Mouse (Mus musculus): ENCODE measurements around the gene Lima1.
"Not testable (repeated sequence)": the region's sequence is repeated elsewhere in the genome, so short reads cannot be mapped to it uniquely, and the experiment has no call there.

Gene Lima1

GRCm38 (mm10) chr15:99801885-99802572, 73.2 kb downstream of the Lima1 start:
- DNase-seq, result peak; percentile 59 to 60

DNA sequence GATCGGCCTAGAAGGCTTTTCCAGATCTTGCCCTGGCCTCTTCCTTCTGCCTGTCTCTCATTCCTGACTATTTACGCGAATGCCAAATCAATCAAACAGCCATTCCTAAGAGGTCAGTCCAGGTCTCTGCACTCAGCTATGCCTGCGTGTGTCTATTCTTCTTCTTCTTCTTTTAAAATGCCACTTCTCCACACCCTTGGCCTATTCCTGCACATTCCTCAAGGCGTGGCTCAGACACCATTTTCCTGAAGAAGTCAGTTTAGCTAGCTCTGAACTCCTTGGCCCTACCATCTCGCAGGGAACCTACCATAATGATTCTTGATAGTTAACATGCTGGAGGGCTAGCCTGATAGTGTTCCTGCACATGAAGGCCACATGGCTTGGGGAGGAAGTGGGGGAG, 75.5 kb downstream of the Lima1 start:
- no peak for DNase-seq

DNA sequence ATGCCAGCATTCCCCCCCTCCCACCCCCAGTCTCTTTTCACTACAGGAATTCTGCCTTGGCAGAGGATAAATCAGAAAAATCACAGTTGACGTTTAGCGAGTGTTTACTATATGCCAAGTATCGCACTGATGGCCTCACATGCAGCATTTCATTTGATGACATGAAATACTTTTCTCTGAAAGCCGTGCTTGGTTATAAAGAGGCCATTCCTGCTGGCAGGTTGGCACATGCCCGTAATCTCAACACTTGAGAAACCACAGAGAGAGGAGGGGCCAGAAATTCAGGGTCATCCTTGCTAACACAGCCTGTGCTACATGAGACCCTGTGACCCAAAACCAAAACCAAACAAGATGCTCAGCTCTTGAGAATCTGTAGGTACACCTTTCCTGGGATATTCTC, 77.4 kb downstream of the Lima1 start:
- DNase-seq, result no peak

- DNase-seq, result no peak
These were observed 78.5 kb downstream of the Lima1 start for GRCm38 (mm10) chr15:99796735-99797134.

- DNase-seq, result peak; percentile 44 to 46
These were observed 79.2 kb downstream of the Lima1 start for GRCm38 (mm10) chr15:99796066-99796465.

- no peak for DNase-seq
These were observed 82.9 kb downstream of the Lima1 start for GRCm38 (mm10) chr15:99792221-99792815.

DNA sequence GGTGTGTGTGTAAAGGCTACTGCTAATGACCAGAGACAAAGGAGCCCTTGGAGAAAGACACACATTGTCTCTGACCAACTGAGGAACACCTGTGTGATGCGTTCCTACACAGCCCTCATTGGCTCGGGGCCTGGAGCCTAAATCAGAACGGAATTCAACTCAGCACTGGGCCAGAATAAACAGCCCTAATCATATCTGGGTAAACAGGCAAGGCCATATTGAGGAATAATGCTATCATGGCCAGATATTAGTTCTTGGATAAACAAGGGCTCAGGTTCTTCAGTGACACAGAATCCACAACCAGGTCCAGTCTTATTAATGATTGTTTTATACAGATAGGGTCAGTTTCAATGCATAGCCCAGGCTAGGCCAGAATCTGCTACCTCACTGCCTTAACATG, 84.3 kb downstream of the Lima1 start:
- DNase-seq, result no peak

- DNase-seq, result no peak
These were observed 84.8 kb downstream of the Lima1 start for GRCm38 (mm10) chr15:99790464-99790863.

- DNase-seq, result peak; percentile 31 to 51
These were observed 87.6 kb downstream of the Lima1 start for GRCm38 (mm10) chr15:99787625-99788120.

- no peak for DNase-seq
These were observed 96.5 kb downstream of the Lima1 start for GRCm38 (mm10) chr15:99778677-99779335.

- DNase-seq, result peak; percentile 63 to 75
These were observed 97.1 kb downstream of the Lima1 start for GRCm38 (mm10) chr15:99778148-99778547.

DNA sequence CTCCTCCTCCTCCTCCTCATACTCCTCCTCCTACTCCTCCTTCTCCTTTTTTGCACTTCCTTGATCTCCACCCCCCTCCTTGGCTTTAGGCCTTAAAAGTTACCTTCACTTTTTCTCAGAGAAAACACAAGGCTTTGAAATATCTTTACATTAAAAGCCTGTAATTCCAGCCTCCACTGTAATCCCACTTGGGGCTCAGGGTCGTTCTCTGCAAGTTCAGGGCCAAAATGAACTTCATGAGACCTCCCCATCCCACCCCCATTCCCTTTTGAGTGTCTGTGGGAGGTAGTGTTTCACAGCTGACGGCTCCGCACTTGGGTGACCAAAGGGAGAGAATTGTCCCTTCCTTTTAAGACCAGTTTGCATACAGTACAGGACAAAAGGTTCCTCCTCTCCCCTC, 102.3 kb downstream of the Lima1 start:
- no peak for DNase-seq

- not testable (repeated sequence) for DNase-seq
These were observed 102.6 kb downstream of the Lima1 start, which contains the start of gene Cers5 for GRCm38 (mm10) chr15:99772881-99772924. TSS of gene Cers5 (minus strand) at chr15:99772885.

DNA sequence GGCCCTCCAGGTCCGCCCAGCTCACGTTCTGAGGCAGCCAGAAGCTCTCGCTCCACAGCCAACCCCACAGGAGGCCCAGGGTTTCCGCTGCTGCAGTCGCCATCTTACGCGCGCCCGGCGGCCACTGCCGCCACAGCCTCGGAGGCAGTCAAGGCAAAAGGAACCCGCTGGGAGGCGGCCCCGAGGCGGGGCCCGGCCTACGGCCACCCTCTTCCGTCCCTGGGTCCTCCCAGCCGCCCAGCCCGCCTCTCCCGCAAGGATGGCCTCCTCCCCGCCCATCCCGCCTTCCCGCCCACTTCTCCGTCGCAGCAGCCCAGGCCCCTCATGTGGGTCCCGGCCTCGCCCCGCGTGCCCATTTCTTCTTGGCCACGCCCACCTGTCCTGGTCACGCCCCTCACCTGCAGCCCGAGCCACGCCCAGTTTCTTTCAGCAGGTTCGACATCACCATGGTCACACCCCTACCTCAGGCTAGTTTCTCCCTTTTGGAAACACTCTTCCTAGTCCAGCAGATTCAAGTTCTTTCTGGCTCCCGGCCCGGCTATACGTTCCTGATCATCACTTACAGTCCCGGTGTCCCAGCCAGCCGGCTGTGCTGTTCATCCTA, 102.9 kb downstream of the Lima1 start:
- peak; percentile 83 to 91 for DNase-seq

DNA sequence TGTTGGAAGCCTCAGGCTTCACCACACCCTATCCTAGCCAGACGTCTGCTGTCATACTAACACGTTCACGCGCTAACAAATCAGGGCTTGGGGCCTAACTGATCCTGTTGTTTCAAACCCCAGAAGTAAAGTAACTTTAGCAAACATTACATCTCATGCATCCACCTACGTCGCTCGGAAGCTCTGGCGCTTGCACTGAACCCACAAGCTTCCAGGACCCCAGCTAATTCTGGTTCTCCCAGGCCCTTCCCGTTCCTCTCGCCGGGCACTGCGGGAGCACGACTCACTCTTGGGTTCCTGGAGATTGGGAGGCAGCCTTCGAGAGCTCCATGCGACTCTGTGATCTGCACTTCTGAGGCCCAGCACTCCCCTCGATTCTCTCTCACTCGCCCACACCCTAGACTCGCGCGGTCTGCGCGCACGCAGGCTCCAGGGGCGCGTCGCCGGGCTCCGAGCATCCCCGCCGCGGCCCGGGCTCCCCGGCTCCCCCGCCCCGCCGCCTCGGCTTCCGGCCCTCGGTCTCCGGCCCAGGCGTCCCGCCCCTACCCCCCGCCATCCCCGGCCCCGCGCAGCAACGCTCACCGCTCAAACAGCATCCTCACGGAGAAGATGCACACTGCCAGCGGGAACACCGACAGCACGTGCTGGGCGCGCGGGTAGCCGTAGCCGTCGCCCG, 103.5 kb downstream of the Lima1 start:
- DNase-seq, result peak in 1 of 2 experiments; percentile 56

DNA sequence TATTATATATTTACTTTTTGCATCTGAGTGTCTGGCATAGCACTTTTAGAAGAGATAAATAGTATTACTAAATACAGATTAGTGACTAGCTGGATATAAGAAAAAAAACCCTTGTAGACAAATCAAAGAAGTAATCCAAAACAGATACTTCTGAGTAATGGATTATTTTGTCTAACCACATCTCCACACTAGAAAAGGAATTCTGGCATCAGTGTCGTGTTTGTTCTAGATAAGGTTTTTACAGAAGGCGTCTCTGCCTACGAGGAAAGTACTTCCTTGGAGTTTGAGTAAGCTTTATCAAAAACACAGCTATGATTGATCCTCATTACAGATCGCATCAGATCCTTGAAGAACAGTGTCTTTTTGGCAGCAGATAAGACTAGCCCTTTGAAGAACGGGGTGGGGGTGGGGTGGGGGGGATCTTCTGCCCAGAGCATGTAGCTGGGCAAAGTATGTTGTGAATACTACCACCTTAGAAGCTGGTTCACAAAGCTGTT, 104.2 kb downstream of the Lima1 start:
- no peak for DNase-seq

- DNase-seq, result no peak
These were observed 106.5 kb downstream of the Lima1 start for GRCm38 (mm10) chr15:99768761-99769160.

GRCm38 (mm10) chr15:99767467-99767866, 107.8 kb downstream of the Lima1 start:
- no peak for DNase-seq

DNA sequence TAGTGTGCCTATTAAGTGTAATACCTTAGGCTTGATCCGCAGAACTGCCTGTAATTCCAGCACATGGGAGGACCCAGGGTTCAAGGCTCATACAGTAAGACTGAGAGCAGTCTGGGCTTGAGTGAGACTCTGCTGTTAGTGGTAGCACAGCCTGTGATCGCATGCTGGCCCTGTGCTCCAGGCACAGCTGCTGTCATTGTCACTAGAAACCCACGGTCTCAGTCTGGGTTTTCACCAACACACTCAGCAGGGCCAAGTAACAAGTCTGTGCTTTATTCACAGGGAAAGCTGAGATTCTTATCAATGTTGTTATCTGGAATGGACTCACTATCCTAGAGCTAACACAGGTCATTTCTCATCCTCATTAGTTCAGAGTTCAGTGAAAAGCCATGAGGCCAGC, 121.1 kb downstream of the Lima1 start:
- no peak for DNase-seq

DNA sequence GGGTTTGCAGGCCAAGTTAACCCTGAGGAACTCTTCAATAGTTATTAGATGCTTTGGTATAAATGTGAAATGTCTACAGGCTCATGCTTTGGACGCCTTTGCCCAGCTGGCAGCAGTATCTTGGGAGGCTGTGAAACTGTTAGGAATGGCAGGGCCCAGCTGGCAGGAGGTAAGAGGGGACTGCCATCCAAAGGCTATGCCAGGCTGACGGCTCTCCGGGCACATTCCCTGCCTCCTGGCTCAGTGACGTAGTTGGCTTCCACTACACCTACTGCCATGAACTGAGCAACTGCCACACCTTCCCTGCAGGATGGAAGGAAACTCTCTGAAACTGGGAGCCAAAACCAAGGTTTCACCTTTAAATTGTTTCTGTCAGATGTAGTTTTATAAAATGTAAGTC, 135.0 kb downstream of the Lima1 start:
- peak; percentile 28 to 49 for DNase-seq

DNA sequence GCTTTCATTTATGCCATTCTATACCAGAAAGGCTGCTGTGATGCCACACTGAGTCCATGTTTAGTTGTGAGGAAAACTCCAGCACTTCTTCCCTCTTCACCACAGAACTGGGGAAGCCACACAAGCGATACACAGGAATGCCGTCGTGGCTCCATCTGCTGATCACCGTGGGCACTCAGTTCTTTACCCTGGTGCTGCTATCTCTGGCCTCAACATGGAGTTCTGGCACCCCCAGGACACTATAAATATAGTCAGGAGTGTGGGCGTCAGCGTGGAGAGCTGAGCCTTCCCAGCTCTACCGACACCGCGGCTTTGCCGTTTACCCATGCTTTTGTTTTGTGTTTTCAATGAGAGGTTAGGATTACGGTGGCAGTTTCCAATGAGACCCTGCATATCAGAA, 138.6 kb downstream of the Lima1 start:
- no peak for DNase-seq

GRCm38 (mm10) chr15:99735631-99736030, 139.6 kb downstream of the Lima1 start:
- DNase-seq, result peak; percentile 99 to 100

DNA sequence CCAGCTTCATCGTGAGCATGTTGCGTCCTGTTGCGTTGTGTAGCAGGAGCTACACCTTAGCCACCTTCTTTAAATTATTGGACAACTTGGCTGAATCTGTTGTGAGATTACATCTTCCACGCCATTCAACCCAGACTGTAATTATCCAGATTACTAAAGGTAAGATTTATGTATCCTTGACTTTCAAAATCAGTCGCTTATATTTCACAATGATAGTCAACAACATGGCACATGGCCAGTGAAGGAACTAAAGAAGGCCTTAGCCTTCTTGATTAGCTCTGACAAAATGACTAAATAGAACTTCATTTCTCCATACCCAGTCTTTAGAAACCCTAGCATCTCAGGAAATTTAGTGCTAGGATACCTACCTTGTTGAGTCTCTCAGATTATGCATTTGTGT, 142.1 kb downstream of the Lima1 start:
- DNase-seq, result no peak

All from cerebellum, postnatal 10 days (tissue).